Mouse (Mus musculus) layer of hippocampus, postnatal 36 days (tissue): ENCODE data around the gene G430095P16Rik. TPM values are rescaled to one million over a fixed set of nuclear protein-coding genes. Genes with fewer than 3 reads are reported as not detected.

Experiments used
- DNase-seq, 2 experiments: peaks; one replicate each; pipeline ENCODE4 v3.0.0; 2022
- total RNA-seq, 2 experiments: library from RNA; stranded (reverse); gene quantifications; 2 replicates each; pipeline ENCODE4 v1.2.3; 2021

G430095P16Rik gene
- total RNA-seq, 2 experiments from 2014 or later: not detected

DNA sequence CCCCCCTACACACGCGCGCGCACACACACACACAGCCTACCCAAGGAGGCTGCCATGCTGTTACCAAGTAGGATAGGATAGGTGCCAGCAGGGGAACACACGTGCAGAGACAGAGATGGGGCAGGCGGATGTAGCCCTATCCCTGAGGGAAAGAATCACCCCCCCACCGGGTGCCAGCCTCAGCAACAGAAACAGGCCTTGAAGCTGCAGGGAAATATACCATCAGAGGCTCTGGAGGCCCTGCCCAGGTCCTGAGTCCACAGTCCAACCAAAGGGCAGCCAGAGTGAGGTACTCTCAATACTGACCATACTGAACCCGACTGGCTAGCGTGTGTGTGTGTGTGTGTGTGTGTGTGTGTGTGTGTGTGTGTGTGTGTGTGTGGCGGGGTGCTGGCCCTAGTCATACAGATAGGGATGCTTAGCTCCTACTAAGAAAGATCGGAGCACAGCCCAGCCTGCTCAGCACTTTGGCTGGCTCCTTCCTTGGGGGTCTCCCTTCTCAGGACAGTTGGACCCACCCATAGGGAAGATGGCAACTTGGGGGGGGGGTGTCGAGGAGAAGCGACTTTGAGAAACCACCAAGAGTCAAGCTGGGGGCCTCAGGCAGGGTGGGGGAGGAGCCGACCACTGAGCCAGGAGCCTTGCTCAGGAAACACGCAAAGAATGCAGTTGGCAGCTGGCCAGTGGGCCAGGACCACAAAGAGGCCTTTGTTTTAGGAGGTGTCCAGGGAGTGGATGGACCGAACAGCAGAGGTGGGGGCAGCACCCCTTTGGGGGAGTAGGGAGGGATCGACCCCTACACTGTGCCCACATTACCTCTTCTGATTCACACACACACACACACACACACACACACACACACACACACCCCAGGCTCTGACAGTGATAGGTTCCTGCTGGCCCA, 21.0 kb downstream of the G430095P16Rik start:
- no peak for DNase-seq

DNA sequence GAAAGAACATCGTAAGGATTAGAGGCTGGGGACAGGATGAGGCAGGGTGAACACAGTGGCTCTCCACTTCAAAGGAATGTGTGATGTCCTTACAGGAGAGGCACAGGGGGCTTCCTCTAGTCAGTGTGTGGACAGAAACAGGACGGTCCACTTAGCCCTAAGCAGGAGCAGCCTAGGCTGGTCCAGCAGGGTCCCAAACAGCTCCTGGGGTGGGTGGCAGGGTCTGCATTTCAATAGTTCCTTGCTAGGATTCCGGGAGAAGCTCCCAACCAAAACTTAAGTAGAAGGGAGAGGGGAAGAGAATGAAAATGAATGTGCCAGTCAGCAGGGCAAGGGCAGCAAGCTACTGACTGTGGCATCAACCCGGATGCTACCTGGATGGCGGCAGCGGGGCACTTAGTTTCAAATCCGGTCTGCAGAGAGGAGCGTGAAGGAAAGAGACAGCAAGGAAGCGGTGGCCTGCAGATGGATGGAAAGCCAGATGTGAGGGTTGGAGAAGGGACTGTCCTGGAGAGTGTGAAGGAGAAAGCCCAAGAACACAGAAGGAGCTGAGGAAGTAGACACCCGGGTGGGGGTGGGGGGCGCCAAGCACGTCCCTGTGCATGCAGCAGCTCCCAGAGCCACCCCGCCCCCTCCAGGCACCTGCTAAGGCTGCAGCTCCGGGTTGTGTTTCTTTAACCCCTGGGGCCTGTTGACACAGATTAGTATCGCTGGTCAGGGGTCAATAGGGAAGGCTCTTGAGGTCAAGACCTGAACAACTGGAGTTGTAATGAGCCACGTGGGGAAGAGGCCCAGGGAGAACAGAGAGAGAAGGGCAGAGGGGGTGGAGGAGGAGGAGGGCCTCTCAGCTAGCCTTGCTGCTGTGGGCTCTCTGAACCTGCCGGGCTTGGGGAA, 22.5 kb downstream of the G430095P16Rik start:
- no peak for DNase-seq

DNA sequence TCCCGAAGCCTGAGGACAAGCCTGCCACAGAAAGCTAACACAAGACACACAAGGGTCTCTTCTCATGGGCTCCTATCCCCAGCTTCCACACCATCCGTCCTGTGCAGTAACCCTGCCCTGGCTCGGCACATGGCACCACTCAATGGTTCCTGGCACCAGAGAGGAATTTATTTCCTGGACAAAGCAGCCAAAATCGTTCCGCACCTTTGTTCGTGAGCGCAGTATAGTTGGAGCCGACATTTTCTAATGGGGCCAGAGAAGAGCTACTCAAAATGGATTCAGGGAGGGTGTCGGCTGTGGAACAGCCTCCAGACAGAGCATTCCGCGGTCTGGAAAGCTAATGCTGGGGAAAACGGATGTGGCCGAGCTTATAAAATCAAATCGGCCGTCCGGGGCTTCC, 26.7 kb downstream of the G430095P16Rik start:
- DNase-seq: no peak

DNA sequence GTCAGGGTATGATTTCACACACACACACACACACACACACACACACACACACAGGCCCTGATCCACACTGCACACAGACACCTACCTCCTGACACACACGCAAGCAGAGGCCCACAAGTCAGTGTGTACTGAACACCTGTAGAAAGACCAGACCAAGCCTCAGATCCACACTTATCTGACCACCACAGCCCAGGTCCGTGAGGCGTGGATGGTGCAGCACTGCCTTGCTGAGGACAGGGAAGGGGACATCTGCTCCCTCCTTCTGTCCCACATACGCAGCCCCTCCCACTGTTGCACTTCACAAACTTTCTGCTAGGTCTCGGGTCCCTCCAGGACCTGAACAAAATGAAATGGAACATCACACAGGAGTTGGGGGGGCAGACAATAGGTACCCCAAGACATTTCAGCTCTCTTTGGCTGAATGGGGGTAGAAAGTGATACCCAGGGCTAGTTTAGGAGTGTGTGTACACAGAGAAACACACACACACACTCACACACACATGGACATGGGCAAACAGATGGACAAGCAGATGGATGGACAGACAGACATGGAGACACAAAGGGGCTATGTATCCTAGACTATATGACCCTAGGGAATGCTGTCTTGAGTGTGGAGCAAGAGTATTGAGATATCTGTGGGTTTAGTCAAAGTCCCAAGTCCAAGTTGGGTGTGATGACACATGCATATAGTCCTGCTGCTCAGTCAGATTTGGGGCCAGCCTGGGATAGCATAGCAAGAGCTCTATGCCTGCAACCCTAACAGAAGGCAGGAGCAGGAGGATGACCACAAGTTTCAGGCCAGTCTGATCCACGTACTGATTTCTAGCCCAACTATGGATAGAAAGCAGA, 30.2 kb downstream of the G430095P16Rik start:
- DNase-seq: no peak

DNA sequence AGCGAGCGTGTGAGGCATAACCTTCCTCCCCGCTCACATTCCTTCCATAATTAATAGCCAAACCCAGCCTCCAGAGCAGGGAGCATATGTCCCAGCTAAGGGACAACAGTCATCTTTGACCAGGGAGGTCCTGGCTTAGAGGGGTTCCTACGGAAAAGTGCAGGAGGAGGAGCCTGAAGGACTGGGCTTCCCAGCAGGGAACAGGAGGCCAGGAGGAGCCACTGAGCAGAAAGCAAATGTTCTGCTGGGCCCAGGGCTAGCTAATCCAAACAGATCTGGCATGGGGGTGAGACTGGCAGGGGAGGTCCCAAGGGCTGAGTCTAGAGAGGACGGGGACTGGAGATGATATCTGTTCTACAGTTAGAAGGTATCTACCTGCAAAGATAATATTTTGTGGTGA, 34.7 kb downstream of the G430095P16Rik start:
- no peak for DNase-seq

DNA sequence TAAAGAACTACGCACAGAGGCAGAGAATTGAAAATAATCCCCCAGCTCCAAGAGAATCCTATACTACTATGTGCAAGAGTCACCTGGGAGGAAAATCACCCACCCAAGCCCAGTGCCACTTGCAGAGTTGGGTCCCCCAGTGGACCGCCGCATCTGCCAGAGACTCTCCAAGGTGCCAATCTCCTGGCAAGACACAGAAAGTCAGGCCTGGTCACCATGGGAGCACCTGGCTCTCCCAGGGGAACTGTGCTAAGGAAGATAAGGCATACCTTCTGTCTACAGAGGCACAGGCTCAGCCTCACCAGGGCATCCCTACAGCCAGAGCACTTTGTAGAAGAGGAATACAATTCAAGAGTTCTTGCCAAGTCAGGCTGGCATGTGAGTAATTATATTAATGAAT, 35.5 kb downstream of the G430095P16Rik start:
- no peak for DNase-seq

DNA sequence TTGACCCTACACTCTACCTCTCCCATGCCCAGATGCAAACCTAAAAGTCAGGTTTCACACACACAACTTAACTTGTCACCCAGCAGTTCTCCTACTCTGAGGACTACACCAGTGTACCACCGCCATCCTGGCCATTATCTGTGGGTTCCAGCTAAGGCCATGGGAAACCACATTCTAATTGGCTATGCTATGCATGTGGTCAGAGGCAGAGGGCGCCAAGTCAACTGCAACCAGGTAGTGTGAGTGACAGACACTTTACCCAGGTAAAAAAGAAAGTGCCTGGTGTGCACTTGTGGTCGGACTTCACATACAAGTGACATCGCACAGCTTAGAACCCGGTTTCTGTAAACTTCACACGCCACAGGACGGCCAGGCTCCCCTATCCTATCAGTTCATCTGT, 36.3 kb downstream of the G430095P16Rik start:
- no peak for DNase-seq

DNA sequence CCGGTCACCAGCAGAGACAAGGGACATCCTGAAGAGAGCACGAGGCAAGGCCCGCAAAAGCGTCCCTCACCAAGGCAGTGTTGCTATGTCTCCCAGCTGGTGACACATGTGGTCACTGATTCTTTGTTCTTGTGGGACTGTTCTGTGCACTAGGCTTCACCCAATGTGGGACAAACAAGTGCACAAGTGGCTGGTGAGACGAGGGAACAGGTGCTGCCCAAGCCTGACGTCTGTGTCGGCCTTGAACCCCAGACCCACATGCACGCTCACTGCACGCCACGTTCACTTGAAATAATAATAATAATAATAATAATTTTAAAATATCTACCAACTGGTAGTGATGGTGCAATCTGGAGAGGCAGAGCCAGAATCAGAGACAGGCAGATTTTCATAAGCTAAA, 36.9 kb downstream of the G430095P16Rik start:
- DNase-seq: no peak

DNA sequence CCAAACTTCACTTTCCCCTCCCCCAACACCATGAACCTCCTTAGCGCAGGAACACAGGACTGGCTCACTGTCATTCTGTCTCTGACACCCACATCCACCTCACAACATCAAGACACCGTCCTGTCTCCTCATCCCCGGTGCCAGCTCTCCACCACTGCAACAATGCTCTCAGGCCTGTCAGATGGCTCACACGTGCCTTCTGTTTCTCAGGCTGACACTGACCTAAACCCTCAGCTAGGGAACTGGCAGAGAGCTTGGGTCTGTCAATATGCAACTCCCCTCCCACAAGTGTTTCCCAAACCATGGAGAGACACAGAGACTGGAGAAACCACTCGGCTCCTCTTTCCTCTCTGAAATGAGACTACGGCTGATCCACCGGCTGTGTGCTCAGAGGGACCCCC, 37.6 kb downstream of the G430095P16Rik start:
- no peak for DNase-seq

DNA sequence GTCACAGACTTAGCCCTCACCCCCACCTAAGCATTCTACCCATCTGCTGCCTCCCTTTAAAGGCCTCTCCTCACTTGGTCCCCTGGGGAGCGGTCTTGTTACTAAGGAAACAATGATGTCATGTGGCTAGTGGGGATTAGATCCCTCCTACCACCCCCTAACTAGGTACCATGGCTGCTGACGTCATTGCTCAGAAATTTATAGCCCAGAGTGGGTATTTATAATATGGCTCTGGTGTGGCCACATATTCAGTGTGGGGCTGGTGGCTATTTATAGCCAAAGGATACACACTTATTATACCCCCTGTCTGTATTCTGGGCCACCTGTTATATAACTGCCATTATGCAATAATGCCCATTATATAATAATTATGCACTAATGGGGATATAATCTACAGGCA, 38.1 kb downstream of the G430095P16Rik start:
- DNase-seq: no peak

DNA sequence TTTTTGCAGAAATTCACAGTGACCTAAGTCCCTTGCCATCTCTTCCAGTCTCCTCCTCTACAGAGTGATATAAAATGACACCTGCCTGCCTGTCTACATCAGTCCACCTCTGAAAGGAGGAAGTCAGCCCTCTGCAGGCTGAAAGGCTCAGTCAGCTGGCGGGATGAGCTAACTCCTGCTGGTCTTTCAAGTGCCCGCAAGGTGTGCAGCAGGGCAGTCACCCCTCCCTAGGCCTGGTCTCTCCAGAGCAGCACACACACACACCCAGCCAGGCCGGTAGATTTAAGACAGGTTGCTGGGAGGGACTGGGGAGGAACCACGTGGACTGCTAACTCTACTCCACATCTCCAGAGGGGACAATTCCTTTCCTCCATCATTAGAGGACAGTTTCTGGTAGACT, 41.3 kb downstream of the G430095P16Rik start:
- no peak for DNase-seq

DNA sequence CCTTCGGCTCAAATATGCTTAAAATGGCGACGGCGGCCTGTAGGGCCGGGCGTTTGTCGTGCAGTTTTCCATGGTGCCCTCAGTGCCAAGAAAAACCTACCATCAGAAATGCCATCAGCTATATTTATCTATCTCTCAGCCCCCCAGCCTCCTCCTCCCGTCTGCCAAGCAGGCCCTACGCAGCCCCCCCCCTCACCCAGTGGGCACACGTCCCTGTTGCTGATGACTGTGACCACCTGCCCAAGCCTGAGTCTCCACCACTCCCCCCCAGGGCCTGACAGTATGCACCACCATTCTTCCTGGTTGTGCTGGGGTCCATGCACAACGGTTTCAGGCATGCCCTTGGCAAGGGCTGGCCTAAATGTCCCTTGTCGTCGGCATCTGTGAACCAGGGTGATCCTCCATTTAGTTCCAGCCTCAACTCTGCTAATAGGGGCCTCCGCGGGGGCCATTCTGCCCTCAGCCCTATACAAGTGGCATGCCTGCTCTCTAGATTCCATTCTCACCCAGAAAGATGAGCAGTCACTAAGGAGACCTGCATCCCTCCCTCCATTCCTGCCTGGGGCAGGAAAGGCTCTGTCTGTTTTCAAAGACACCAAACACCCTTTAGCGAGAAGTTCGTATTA, 42.2 kb downstream of the G430095P16Rik start:
- no peak for DNase-seq

DNA sequence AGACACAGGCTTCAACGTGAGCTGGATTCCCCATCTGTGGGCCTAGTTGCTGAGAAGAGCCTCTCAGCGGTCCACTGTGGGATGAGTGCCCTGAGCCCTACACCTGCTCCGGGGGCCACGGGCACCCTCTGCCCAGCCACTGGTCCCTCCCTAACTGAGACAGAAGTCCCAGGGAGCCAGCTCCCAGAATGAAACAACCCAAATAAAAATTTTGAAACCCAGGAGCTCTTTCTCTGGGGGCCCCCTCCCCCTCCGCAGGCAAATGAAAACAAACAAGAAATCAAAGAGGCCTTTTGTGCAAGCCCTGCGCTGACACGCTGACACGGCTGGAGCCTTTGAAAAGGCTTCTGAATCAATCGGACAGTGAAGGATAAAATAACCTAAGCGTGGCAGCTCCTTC, 42.8 kb downstream of the G430095P16Rik start:
- peak in 1 of 2 experiments; percentile 66 for DNase-seq

DNA sequence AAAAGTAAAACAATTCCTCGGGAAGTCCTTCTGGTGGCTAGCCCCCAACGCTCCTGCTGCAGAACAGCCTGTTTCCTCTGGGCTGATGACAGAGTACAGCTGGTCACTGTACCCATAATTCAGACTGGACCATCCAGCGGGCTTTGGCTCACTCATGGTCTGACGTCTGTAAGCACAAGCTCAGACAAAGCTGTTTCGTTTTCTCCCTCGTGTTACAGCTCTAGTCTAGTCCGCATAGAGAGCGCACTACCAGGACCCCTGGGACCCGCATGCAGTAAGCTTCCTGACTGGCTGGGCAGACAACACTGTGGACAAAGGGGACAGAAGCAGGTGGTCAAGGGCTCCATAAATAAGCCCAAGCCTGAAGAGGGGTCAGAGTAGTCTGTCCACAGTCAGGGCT, 43.6 kb downstream of the G430095P16Rik start:
- no peak for DNase-seq

DNA sequence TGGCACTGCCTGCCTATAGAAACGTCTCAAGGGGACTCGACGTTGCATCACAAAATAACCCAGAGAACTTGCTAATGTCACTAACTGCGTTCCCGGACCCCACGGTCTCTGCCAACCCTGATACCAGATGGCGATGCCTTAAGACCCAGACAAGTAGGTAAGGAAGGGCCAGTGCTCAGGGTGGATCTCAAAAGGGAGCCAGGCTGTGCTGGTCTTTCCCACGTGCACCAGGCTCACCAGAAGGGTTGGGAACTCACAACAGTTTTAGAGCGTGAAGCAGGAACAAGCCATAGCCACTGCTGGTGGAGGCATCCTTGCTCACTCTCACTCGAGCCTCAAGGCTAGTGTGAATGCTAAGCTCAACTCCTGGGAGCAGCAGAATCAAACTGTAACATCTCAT, 44.4 kb downstream of the G430095P16Rik start:
- no peak for DNase-seq

DNA sequence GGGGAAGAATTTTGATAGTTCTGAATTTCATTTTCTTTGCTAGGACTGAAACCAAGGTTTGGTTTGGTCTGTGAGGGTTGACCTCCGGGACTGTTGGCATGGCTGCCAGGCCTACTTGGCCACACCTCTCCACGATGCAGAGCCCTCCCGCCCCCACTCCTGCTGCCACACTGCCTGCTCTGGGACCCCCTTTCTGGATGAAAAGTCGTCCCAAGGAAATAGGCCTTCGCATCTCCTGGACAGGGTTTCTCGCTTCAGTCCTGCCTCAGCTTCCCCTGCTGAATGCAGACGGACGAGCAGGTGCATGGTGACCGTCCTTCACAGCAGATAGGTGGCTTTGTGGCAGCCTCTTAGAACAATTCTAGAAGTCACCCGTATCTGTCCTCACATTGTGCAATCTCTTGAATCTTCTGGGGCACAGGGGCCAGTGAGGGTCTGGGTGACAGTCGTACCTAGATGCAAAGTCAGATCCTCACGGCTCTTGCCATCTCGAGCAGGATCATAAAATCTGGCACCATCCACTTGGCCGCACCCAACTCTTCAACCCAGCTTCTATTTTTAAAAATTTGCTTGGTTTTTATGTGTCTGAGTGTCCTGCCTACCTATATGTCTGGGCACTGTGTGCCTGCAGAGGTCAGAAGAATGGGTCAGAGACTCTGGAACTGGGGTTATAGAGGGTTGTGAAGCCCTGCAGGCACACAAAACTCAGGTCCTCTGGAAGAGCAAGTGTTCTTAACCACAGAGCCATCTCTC, 45.7 kb downstream of the G430095P16Rik start:
- DNase-seq: no peak

DNA sequence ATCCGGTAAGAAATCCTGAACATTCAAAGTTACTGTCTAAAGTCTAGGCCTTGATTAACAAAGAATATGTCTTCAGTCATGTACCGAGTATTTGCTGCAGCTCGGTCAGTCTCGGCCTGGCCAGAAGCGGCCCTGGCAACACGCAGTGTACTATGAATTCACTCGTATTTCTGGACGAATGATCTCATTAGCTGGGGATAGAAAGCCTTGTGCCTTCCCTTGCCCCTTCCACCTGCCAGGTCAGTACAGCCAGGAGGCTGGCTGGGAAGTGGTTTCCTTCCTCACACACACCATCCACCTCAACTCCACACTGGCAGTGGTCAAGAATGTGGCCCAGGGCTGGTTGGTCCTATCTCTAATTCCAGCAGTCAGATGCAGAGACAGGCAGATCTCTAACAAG, 46.5 kb downstream of the G430095P16Rik start:
- DNase-seq: no peak

DNA sequence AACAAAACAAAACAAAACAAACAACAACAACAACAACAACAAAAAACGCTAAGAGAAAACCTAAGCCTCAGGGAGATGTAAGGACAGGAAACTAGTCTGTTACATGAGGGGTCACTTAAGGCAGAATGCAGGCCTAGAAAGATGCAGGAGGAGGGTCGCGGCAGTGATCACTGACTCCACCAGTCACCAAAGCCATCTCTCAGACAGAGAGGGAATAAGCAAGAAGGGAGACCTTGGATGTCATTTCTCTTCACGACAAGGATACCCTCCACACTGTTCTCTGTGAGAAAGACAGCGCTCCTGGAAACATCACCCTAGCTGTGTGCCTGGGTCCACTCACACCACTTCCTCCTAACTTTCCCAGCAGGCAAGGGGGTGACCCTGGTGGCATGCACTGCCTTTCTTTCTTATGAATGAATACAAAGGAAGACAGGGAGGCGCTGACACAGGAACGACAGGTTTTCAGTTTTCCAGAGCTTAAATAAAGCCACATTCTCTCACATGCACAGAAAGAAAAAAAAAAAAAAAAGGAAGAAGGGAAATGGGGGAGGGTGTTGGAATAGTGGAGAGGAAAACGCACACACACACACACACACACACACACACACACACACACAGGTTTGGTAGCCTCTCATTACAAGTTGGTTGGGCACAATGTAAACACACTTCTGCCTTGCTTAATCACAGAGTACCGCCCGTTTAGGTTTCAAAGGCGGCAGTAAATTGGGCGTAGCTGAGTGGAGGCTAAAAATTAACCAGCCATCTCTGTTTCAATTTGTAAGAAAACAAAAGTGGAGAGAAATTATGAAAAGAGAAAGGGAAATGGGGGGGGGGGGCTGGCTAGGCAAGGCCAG, 47.5 kb downstream of the G430095P16Rik start:
- DNase-seq: no peak

DNA sequence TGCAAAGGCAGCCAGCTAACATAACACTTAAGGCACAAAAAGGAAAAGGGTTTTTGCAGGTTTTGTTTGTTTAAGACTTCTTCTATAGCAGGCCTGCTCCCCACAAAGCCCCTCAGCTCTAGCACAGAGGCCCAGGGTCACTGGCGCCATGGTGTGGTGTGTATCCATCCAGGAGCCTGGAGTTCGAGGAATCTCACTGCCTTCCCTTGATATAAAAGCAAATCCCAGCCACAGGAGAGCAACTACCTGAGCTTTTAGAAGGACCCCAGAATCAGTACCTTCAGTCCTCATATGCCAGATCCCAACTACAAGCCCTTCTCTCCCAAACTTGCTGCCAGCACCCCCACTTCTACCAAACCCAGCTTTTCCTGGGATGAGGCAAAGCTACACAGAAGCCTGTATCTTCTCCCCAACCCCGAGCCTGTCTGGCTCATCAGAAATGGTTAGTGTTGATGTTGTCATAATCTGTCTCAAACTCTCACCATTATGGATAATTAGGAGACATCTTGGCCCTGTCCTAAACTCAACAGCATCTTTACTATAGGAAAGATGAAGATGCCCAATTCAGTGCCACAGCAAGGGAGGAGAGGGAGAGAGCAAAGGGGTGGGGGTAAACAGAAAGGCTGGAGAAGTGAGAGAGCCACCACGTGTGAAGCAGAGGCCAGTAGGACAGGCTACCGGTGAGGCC, 48.3 kb downstream of the G430095P16Rik start:
- no peak for DNase-seq

DNA sequence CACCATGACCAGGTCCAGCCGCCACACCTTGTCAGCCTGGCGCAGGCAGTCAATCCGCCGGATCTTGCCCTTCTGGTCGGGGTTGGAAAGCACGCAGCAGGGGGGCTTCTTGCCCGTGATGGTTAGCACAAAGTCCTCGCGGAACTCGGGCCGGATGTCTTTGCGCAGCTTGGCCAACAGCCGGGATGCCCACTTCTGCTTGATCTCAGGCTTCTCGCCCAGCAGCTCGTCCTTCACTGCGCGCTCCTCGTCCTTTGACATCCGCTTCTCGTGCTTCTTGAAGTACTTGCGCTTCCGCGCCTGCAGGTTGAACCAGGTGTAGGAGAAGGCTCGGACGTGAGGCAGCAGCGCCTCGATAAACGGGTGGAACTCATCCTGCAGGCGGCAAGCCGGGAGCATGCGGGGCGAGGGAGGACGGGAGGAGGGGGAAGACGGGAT, 49.2 kb downstream of the G430095P16Rik start:
- DNase-seq: no peak
